Mouse (Mus musculus) midbrain, postnatal 0 days (tissue): ENCODE data around the gene Gm21149. TPM values are rescaled to one million over a fixed set of nuclear protein-coding genes. Genes with fewer than 3 reads are reported as not detected.
A peak's percentile ranks its signal among the peaks of the same experiment; 100 is the strongest.
"Not testable (repeated sequence)": the region's sequence is repeated elsewhere in the genome, so short reads cannot be mapped to it uniquely, and the experiment has no call there.

Experiments
- ATAC-seq: fragments of 200-750 bp; cut with Nextera tagmentation; 2 replicates; pipeline ENCODE4 v1.8.0; 2017; ENCODE audit warnings: moderate number of reproducible peaks, mild to moderate bottlenecking, moderate TSS enrichment, moderate library complexity; ENCODE audit not compliant: low FRiP score
- DNase-seq: peaks from one replicate; pipeline ENCODE4 v3.0.0-alpha.2; 2015; ENCODE audit warnings: low spot score
- H3K27ac ChIP-seq: fragments of 300-500 bp; sonication (generic); 2 replicates; pipeline ENCODE4 v1.5.1; 2014; ENCODE audit warnings: low read depth, mild to moderate bottlenecking, low read length, mixed read lengths
- H3K27me3 ChIP-seq: fragments of 300-500 bp; sonication (generic); 2 replicates; pipeline ENCODE4 v1.6.1; 2014; ENCODE audit warnings: low read length, control low read depth, mixed read lengths; ENCODE audit not compliant: insufficient read depth
- H3K36me3 ChIP-seq: fragments of 300-500 bp; sonication (generic); 2 replicates; pipeline ENCODE4 v1.6.1; 2014; ENCODE audit warnings: low read length, control low read depth, mixed read lengths; ENCODE audit not compliant: insufficient read depth
- H3K4me1 ChIP-seq: fragments of 300-500 bp; sonication (generic); 2 replicates; pipeline ENCODE4 v1.6.1; 2014; ENCODE audit warnings: mild to moderate bottlenecking, control low read depth, antibody characterized with exemption, low read length, mixed read lengths; ENCODE audit not compliant: insufficient read depth
- H3K4me2 ChIP-seq: fragments of 300-500 bp; sonication (generic); 2 replicates; pipeline ENCODE4 v1.6.1; 2014; ENCODE audit warnings: low read depth, mild to moderate bottlenecking, low read length, mixed read lengths; ENCODE audit not compliant: poor library complexity, severe bottlenecking
- H3K4me3 ChIP-seq: fragments of 300-500 bp; sonication (generic); 2 replicates; pipeline ENCODE4 v1.5.1; 2014; ENCODE audit warnings: low read depth, mild to moderate bottlenecking, low read length, moderate library complexity
- H3K9ac ChIP-seq: fragments of 300-500 bp; sonication (generic); replicated peaks from 2 replicates; pipeline ENCODE4 v1.6.1; 2014; ENCODE audit warnings: mild to moderate bottlenecking, low read length, moderate library complexity, mixed read lengths; ENCODE audit not compliant: poor library complexity, severe bottlenecking
- H3K9me3 ChIP-seq: fragments of 300-500 bp; sonication (generic); 2 replicates; pipeline ENCODE4 v1.6.1; 2016; ENCODE audit warnings: low read length, control low read depth
- CTCF ChIP-seq: IDR thresholded peaks from 2 replicates; pipeline ENCODE4 v1.5.1; 2016; ENCODE audit warnings: antibody characterized with exemption, mild to moderate bottlenecking
- WGBS: fragments of 180-500 bp; shearing (Covaris S2); extraction: QIAGEN DNeasy Blood & Tissue Kit; methylation state at CpG from one replicate; pipeline ENCODE4 v1.1.7; 2014; 5-methylcytosine and 5-hydroxymethylcytosine counted together
- polyA plus RNA-seq: library from polyadenylated mRNA; unstranded; fragments of >200 nt; fragmentation: Nextera tagmentation; extraction: Ambion mirVana; gene quantifications from 2 replicates; pipeline ENCODE4 v1.2.1, GENCODE M21; 2015
- total RNA-seq: library from RNA; depleted of rRNA; stranded (reverse); fragments of >200 nt; gene quantifications from 2 replicates; pipeline ENCODE4 v1.2.3, GENCODE M21; 2014

The Gm21149 gene
- total and polyA plus RNA-seq, 2 experiments from 2014 or later = not detected

DNA sequence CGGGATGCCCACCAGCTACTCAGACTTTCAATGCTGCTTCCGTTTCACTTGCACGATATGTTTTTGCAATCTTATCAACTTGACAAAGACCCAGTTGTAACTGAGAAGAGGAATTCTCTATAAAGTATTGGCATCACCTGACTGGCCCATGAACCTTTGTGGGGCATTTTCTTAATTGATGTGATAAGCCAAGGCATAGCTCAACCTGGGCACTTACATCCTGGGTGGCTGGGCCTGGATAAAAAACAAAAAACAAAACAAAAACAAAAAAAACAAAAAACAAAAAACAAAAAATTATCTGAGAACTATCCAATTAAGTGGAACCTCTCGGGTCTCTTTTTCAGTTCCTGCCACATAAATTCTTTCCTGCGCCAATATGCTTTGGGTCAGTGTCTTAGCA is 12.4 kb upstream of the Gm21149 start:
- no peak for TF ChIP-seq CTCF
- Histone ChIP-seq H3K4me1 (no peaks in the 10 kb centered on the region), H3K9me3 (peaks cover 28% of the 10 kb centered on the region), H3K9ac (no peak overlapping the region), H3K36me3 (no peaks in the 10 kb centered on the region), H3K27me3 (no peaks in the 10 kb centered on the region), H3K27ac (no peak overlapping the region), H3K4me3 (no peak overlapping the region), H3K4me2 (no peak overlapping the region)
- DNase-seq = no peak
- peak; percentile 85; the same call in 1 of the 2 replicates for ATAC-seq
- 84% methylated on average over 5 of the region's 5 CpGs for WGBS

DNA sequence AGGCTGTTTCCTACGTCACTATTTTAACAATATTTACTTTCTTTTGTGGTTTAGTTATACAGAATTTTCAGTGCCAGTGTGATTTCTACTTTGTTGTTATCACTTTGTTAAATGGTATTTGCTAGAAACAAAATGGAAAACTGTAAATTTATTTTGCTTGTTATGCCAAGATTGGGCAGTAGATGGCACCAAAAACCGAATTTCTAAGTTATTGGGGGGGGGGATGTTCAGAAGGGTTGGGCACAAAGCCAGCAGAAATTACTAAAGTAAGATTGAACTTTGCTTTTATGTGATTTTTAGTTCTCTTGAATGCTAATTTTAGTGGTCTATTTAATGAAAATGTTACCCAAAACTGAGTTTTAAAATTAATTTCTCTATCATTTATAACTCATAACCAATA is 8.3 kb upstream of the Gm21149 start:
- not testable (repeated sequence) for H3K27ac ChIP-seq, H3K4me3 ChIP-seq, H3K4me1 ChIP-seq, H3K36me3 ChIP-seq, H3K9ac ChIP-seq, DNase-seq, ATAC-seq, H3K4me2 ChIP-seq, H3K27me3 ChIP-seq
- H3K9me3 ChIP-seq = peaks cover 29% of the 10 kb centered on the region
- peak; percentile 48 for TF ChIP-seq CTCF
- WGBS = 24% methylated on average over 2 of the region's 2 CpGs

DNA sequence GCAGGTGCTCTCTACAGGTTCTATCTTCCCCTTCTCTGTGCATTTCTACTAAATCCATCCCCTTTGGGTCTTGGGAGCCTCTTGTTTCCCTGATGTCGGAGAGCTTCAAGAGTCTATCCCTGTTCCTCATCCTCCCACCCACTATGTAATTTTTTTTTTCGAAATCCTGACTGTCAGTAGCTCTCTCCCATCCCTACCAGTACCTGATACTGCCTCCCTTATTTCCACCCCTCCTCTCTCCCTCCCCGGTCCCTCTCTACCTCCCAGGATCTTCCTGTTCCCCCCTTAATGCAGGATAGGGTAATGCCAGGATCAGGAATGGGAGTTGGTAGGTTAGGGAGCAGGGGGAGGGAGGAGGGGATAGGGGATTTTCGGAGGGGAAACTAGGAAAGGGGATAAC is 7.3 kb upstream of the Gm21149 start:
- peaks cover 27% of the 10 kb centered on the region for H3K9me3 ChIP-seq
- H3K4me2 ChIP-seq, H3K27me3 ChIP-seq, H3K27ac ChIP-seq, DNase-seq, H3K36me3 ChIP-seq, H3K4me1 ChIP-seq, ATAC-seq, H3K4me3 ChIP-seq, H3K9ac ChIP-seq: not testable (repeated sequence)
- 56% methylated on average over 4 of the region's 4 CpGs for WGBS

DNA sequence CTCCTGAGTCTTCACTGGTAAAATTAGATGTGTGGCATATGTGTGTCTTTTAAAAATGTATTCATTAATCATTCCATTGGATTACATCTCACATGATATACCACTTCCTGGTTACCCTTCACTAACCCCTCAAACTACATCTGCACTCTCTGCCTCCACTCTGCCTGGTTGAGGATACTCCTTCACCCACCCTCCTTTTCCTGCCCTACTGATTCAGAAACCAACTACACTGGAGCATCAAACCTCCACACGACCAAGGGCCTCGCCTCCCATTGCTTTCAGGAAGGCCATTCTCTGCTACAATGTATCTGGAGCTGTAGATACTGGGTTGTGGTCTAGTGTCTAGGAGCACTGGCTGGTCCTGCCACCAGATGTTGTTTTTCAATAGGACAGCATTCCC is 6.5 kb upstream of the Gm21149 start:
- WGBS = 62% methylated on average over 2 of the region's 2 CpGs
- H3K27me3 ChIP-seq, DNase-seq, H3K27ac ChIP-seq, H3K4me1 ChIP-seq, H3K9ac ChIP-seq, H3K4me3 ChIP-seq, H3K36me3 ChIP-seq, H3K4me2 ChIP-seq, ATAC-seq: not testable (repeated sequence)
- peaks cover 30% of the 10 kb centered on the region for H3K9me3 ChIP-seq

DNA sequence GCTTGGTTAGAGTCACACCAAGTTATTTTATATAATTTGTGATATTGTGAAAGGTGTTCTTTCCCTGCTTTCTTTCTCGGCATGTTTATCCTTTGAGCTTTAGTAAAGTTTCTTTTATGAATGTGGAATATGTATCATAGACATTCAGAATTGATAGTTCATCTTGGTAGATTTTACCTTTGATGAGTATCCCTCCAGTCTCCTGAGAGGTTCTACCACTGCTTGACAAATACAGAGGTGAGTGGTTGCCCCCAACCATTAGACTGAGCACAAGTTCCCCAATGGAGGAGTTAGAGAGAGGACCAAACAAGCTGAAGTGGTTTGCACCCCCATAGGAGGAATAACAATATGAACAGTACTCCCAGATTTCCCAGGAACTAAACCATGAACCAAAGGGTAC is 6.2 kb downstream of the Gm21149 start:
- H3K4me2 ChIP-seq, H3K36me3 ChIP-seq, H3K9ac ChIP-seq, H3K27me3 ChIP-seq, H3K4me1 ChIP-seq, DNase-seq, ATAC-seq, H3K4me3 ChIP-seq, H3K27ac ChIP-seq: not testable (repeated sequence)
- 73% methylated on average over 1 of the region's 1 CpGs for WGBS
- peaks cover 21% of the 10 kb centered on the region for H3K9me3 ChIP-seq

DNA sequence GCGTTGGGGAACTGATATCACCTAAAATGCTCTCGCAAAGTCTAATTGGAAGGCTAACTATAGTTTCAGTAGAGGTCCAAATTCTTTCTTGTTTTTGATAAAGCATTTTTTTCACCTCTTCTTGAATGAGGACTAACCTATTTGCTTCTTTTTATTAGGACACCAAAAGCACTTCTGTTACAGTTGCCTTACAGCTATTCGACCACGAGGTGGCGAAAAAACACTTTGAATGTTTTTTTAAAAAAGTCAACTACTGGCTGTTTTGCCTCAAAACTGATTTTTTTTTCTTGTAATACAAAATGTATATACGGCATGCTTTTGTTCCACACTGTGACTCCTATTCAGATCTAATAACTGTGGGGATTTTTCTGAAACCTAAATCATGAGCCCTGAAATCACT is 8.6 kb downstream of the Gm21149 start:
- not testable (repeated sequence) for H3K4me2 ChIP-seq, H3K27ac ChIP-seq, H3K9ac ChIP-seq, H3K36me3 ChIP-seq, H3K27me3 ChIP-seq, H3K4me3 ChIP-seq, ATAC-seq, H3K4me1 ChIP-seq
- TF ChIP-seq CTCF = peak; percentile 55
- peak; percentile 40 for DNase-seq
- WGBS = 66% methylated on average over 6 of the region's 6 CpGs
- peaks cover 20% of the 10 kb centered on the region for H3K9me3 ChIP-seq

DNA sequence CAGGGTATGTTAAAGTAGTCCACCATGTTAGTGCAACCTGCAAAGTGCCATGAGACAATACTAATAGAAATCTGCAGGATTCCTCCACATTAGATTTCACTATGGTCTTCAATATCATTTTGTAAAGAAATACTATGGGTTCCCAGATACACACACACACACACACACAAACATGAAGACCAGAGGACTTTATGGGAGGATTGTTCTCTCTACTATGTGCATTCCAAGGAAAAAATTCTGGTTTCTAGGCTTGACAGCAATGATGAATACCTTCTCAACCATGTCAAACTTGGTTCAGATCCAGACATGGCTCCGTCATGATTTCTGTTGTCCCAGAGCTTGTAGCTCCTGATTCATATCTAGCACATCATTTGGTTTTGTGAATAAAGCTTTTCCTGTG is 10.1 kb downstream of the Gm21149 start:
- not testable (repeated sequence) for DNase-seq, H3K9ac ChIP-seq, H3K4me3 ChIP-seq, H3K27ac ChIP-seq, H3K4me2 ChIP-seq, H3K4me1 ChIP-seq, H3K27me3 ChIP-seq, H3K36me3 ChIP-seq
- H3K9me3 ChIP-seq = peaks cover 20% of the 10 kb centered on the region
- peak; percentile 66 for ATAC-seq
- WGBS = 59% methylated on average over 1 of the region's 1 CpGs

DNA sequence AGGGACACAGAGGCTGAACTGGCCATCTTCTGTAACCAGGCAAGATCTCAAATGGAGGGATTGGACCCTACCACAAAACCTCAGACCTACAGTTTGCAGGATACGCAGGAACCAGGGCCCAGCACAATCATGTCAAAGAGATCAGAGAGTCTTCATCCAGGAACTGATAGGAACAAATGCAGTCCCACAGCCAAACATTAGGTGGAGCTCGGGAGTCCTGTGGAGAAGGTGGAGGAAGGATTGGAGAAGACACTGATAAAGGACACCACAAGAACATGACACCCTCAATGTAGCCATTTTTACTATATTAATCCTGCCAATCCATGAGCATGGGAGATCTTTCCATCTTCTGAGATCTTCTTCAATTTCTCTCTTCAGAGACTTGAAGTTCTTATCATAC is 12.8 kb downstream of the Gm21149 start:
- not testable (repeated sequence) for ATAC-seq, H3K4me3 ChIP-seq, H3K27ac ChIP-seq, H3K9ac ChIP-seq, H3K27me3 ChIP-seq, H3K36me3 ChIP-seq, DNase-seq, H3K4me1 ChIP-seq, H3K4me2 ChIP-seq
- peaks cover 24% of the 10 kb centered on the region for H3K9me3 ChIP-seq
- 29% methylated on average over 1 of the region's 2 CpGs for WGBS
